Mouse (Mus musculus) erythroblast, embryonic 14.5 days (primary cell): ENCODE results near the gene Mid1ip1.

ENCODE experiments used
- GATA1 ChIP-seq: IDR thresholded peaks from 2 replicates; pipeline ENCODE4 v1.6.1; 2012; ENCODE audit warnings: low read length, inconsistent platforms, mixed read lengths
- TAL1 ChIP-seq: IDR thresholded peaks from 3 replicates; pipeline ENCODE4 v1.6.1; 2012; ENCODE audit warnings: low read length, inconsistent platforms, mixed read lengths

DNA sequence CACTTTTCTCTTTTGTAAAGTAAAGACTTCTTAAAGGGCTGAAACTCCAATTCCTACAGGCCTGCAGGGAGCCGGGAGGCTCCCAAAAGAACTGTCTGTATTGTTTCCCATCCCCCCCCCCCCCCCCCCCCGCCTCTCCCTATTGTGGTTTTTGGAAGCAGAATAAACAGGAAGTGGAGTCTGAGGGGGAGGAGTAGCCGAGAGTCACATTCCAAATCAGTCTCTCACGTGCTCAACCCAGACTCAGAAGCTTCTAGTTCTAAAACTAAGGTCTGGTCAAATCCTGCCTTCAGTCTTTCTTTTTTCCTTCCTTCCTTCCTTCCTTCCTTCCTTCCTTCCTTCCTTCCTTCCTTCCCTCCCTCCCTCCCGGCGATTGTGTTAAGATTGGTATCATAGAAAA is 14.7 kb downstream of the Mid1ip1 start:
- no peak for TF ChIP-seq GATA1
- TF ChIP-seq TAL1 = no peak
